Mouse (Mus musculus): ENCODE data around the gene Nelfe. TPM values are rescaled to one million over a fixed set of nuclear protein-coding genes. Genes with fewer than 3 reads are reported as not detected.
"Not testable (repeated sequence)": the region's sequence is repeated elsewhere in the genome, so short reads cannot be mapped to it uniquely, and the experiment has no call there.

The Nelfe gene
- polyA plus RNA-seq, 1 experiment = 75.1 TPM

- Histone ChIP-seq H3K4me3 (ENCODE audit: insufficient read depth, poor library complexity, severe bottlenecking) (no peak overlapping the region), H3K79me2 (ENCODE audit: control insufficient read depth, insufficient read depth) (no peaks in the 10 kb centered on the region), H3K36me3 (ENCODE audit: control insufficient read depth, insufficient read depth) (no peaks in the 10 kb centered on the region), H3K27me3 (ENCODE audit: control insufficient read depth, insufficient read depth, insufficient read length) (no peaks in the 10 kb centered on the region), H3K79me3 (ENCODE audit: low read depth) (no peaks in the 10 kb centered on the region), H3ac (ENCODE audit: control insufficient read depth, insufficient read length, low read depth) (no peak overlapping the region)
- no peak for TF ChIP-seq USF1 (IDR thresholded peaks at IDR 0.05; ENCODE audit: low read depth)
- TF ChIP-seq FOSL1 (IDR thresholded peaks at IDR 0.05; ENCODE audit: insufficient read depth, low read length, poor library complexity, severe bottlenecking) = no peak
- no peak for TF ChIP-seq MYOD1 (IDR thresholded peaks at IDR 0.05; ENCODE audit: control insufficient read depth, insufficient read length, low read depth)
- TF ChIP-seq CTCF (IDR thresholded peaks at IDR 0.05; ENCODE audit: control insufficient read depth, insufficient read depth, insufficient read length) = no peak
- TF ChIP-seq CEBPB (IDR thresholded peaks at IDR 0.05; ENCODE audit: low read depth) = no peak
- no peak for TF ChIP-seq MAX (IDR thresholded peaks at IDR 0.05)
- no peak for TF ChIP-seq MYOG (IDR thresholded peaks at IDR 0.05; ENCODE audit: control insufficient read depth, extremely low read depth, insufficient read length)
Measured at GRCm38 (mm10) chr17:34807176-34807575, 43.0 kb upstream of the Nelfe start.

- Histone ChIP-seq H3K79me3 (ENCODE audit: low read depth) (no peaks in the 10 kb centered on the region), H3K79me2 (ENCODE audit: control insufficient read depth, insufficient read depth) (no peaks in the 10 kb centered on the region), H3ac (ENCODE audit: control insufficient read depth, insufficient read length, low read depth) (no peak overlapping the region), H3K27me3 (ENCODE audit: control insufficient read depth, insufficient read depth, insufficient read length) (no peaks in the 10 kb centered on the region), H3K36me3 (ENCODE audit: control insufficient read depth, insufficient read depth) (no peaks in the 10 kb centered on the region), H3K4me3 (ENCODE audit: insufficient read depth, poor library complexity, severe bottlenecking) (no peak overlapping the region)
- TF ChIP-seq MYOG (IDR thresholded peaks at IDR 0.05; ENCODE audit: control insufficient read depth, extremely low read depth, insufficient read length) (no peak), CTCF (IDR thresholded peaks at IDR 0.05; ENCODE audit: control insufficient read depth, insufficient read depth, insufficient read length) (no peak), CEBPB (IDR thresholded peaks at IDR 0.05; ENCODE audit: low read depth) (no peak), USF1 (IDR thresholded peaks at IDR 0.05; ENCODE audit: low read depth) (no peak), FOSL1 (IDR thresholded peaks at IDR 0.05; ENCODE audit: insufficient read depth, low read length, poor library complexity, severe bottlenecking) (no peak), MYOD1 (IDR thresholded peaks at IDR 0.05; ENCODE audit: control insufficient read depth, insufficient read length, low read depth) (no peak), MAX (IDR thresholded peaks at IDR 0.05) (no peak)
Measured at GRCm38 (mm10) chr17:34808599-34809205, 41.5 kb upstream of the Nelfe start.

DNA sequence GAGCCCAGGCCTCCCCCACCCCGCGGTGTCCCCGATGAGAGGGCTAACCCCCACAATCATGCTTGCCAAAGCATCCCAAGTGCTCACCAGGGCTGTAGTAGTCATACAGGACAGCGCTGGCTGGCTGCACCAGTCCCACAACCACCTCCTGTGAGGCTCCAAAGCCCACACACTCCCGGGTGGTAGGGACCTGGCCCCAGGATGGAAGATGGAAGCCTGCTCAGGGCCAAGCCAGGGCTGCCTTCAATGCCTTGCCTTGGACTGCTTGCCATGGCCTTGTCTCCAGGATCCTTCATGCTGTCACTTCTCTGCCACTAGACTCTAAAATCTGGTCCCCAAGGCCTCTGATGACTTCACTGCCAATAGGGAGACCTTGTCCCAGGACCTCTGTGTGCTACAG is 39.8 kb upstream of the Nelfe start:
- H3K4me3 ChIP-seq (ENCODE audit: insufficient read depth, poor library complexity, severe bottlenecking); H3K79me2 ChIP-seq (ENCODE audit: control insufficient read depth, insufficient read depth); H3K79me3 ChIP-seq (ENCODE audit: low read depth); H3ac ChIP-seq (ENCODE audit: control insufficient read depth, insufficient read length, low read depth); H3K27me3 ChIP-seq (ENCODE audit: control insufficient read depth, insufficient read depth, insufficient read length); H3K36me3 ChIP-seq (ENCODE audit: control insufficient read depth, insufficient read depth): not testable (repeated sequence)

- H3K79me2 ChIP-seq (ENCODE audit: control insufficient read depth, insufficient read depth); H3ac ChIP-seq (ENCODE audit: control insufficient read depth, insufficient read length, low read depth); H3K36me3 ChIP-seq (ENCODE audit: control insufficient read depth, insufficient read depth); H3K27me3 ChIP-seq (ENCODE audit: control insufficient read depth, insufficient read depth, insufficient read length); H3K79me3 ChIP-seq (ENCODE audit: low read depth); H3K4me3 ChIP-seq (ENCODE audit: insufficient read depth, poor library complexity, severe bottlenecking): not testable (repeated sequence)
Measured at GRCm38 (mm10) chr17:34810811-34811210, 39.4 kb upstream of the Nelfe start.

- H3K36me3 ChIP-seq (ENCODE audit: control insufficient read depth, insufficient read depth) = no peaks in the 10 kb centered on the region
- no peaks in the 10 kb centered on the region for H3K79me2 ChIP-seq (ENCODE audit: control insufficient read depth, insufficient read depth)
- H3K4me3 ChIP-seq (ENCODE audit: insufficient read depth, poor library complexity, severe bottlenecking) = no peak overlapping the region
- H3K27me3 ChIP-seq (ENCODE audit: control insufficient read depth, insufficient read depth, insufficient read length) = no peaks in the 10 kb centered on the region
- H3K79me3 ChIP-seq (ENCODE audit: low read depth) = no peaks in the 10 kb centered on the region
- TF ChIP-seq MYOD1 (IDR thresholded peaks at IDR 0.05; ENCODE audit: control insufficient read depth, insufficient read length, low read depth) = no peak
- H3ac ChIP-seq (ENCODE audit: control insufficient read depth, insufficient read length, low read depth) = no peak overlapping the region
Measured at GRCm38 (mm10) chr17:34811275-34811674, 38.9 kb upstream of the Nelfe start.

DNA sequence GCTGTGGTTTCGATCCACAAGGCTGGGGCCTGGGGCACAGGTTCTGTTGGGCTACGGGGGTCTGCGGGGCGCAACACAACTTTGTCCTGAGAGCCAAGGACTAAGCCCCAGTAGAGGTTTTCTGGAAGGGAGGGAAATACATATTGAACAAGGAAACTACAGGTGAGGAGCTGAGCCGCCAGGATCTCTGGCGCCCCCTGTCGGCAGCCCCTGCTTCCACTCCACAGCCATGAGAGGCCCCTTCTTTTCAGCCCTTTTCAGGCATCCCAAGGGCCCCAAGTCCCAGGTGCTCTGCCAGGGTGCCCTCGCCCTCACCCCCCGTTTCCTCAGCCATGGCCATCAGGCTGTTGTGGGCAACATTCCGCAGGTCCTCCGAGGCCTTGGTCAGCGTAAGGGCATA is 36.4 kb upstream of the Nelfe start:
- H3K4me3 ChIP-seq (ENCODE audit: insufficient read depth, poor library complexity, severe bottlenecking); H3K79me3 ChIP-seq (ENCODE audit: low read depth); H3K36me3 ChIP-seq (ENCODE audit: control insufficient read depth, insufficient read depth); H3K79me2 ChIP-seq (ENCODE audit: control insufficient read depth, insufficient read depth); H3K27me3 ChIP-seq (ENCODE audit: control insufficient read depth, insufficient read depth, insufficient read length); H3ac ChIP-seq (ENCODE audit: control insufficient read depth, insufficient read length, low read depth): not testable (repeated sequence)

- no peaks in the 10 kb centered on the region for H3K36me3 ChIP-seq (ENCODE audit: control insufficient read depth, insufficient read depth)
Measured at GRCm38 (mm10) chr17:34814818-34815370, 35.3 kb upstream of the Nelfe start.

DNA sequence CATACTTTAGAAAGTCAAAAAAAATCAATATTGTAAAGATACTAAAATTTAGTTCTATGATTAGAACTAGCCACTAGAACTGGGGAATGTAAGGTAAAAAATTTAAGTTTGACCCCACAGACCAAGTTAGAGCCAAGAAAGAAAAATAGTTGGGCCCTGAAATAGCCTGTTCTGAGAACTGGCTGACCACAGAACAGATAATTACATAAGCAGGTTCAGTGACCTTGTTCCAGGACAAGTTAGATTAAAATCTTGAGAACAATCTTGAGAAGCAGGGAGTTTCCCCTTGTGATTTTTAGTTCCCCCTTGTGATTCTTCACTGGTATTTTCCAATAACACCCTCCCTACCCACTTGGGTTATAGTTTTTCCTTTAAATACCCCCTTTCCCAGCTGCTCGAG is 19.4 kb upstream of the Nelfe start:
- Histone ChIP-seq H3K79me2 (ENCODE audit: control insufficient read depth, insufficient read depth) (peaks cover 23% of the 10 kb centered on the region), H3K36me3 (ENCODE audit: control insufficient read depth, insufficient read depth) (peaks cover 45% of the 10 kb centered on the region)
- H3K4me3 ChIP-seq (ENCODE audit: insufficient read depth, poor library complexity, severe bottlenecking); H3K79me3 ChIP-seq (ENCODE audit: low read depth); H3K27me3 ChIP-seq (ENCODE audit: control insufficient read depth, insufficient read depth, insufficient read length); H3ac ChIP-seq (ENCODE audit: control insufficient read depth, insufficient read length, low read depth): not testable (repeated sequence)

More at GRCm38 (mm10) chr17:34814818-34815370, 35.3 kb upstream of the Nelfe start:
- TF ChIP-seq MYOG (IDR thresholded peaks at IDR 0.05; ENCODE audit: control insufficient read depth, extremely low read depth, insufficient read length) = no peak
- no peak for TF ChIP-seq CTCF (IDR thresholded peaks at IDR 0.05; ENCODE audit: control insufficient read depth, insufficient read depth, insufficient read length)
- no peak for TF ChIP-seq MAX (IDR thresholded peaks at IDR 0.05)
- TF ChIP-seq FOSL1 (IDR thresholded peaks at IDR 0.05; ENCODE audit: insufficient read depth, low read length, poor library complexity, severe bottlenecking) = no peak
- Histone ChIP-seq H3K4me3 (ENCODE audit: insufficient read depth, poor library complexity, severe bottlenecking) (no peak overlapping the region), H3ac (ENCODE audit: control insufficient read depth, insufficient read length, low read depth) (no peak overlapping the region), H3K79me2 (ENCODE audit: control insufficient read depth, insufficient read depth) (no peaks in the 10 kb centered on the region), H3K27me3 (ENCODE audit: control insufficient read depth, insufficient read depth, insufficient read length) (no peaks in the 10 kb centered on the region), H3K79me3 (ENCODE audit: low read depth) (no peaks in the 10 kb centered on the region)
